Mouse (Mus musculus) cerebellum, adult 2 months (tissue): ENCODE results near the gene Raf1. TPM values are rescaled to one million over a fixed set of nuclear protein-coding genes. Genes with fewer than 3 reads are reported as not detected.
"Not testable (repeated sequence)": the region's sequence is repeated elsewhere in the genome, so short reads cannot be mapped to it uniquely, and the experiment has no call there.

Source experiments
- DNase-seq, 2 experiments: peaks; one replicate each; pipeline ENCODE4 v3.0.0; 2021
- H3K27ac ChIP-seq: fragments of 200-500 bp; 2 replicates; pipeline ENCODE4 v1.5.1; 2012; ENCODE audit warnings: low read length, control low read depth, inconsistent platforms; ENCODE audit not compliant: insufficient read depth
- H3K27me3 ChIP-seq: fragments of 200-500 bp; 2 replicates; pipeline ENCODE4 v1.6.1; 2012; ENCODE audit warnings: inconsistent platforms, mild to moderate bottlenecking, low read length, moderate library complexity; ENCODE audit not compliant: control insufficient read depth, insufficient read depth
- H3K4me1 ChIP-seq: fragments of 200-500 bp; 2 replicates; pipeline ENCODE4 v1.6.1; 2011; ENCODE audit warnings: low read length; ENCODE audit not compliant: control insufficient read depth, insufficient read depth
- H3K4me3 ChIP-seq: fragments of 200-500 bp; replicated peaks from 2 replicates; pipeline ENCODE3; 2011; ENCODE audit warnings: mild to moderate bottlenecking, low read depth, low read length, control low read depth; ENCODE audit not compliant: insufficient read depth
- CTCF ChIP-seq: fragments of 200-500 bp; IDR thresholded peaks from 2 replicates; pipeline ENCODE4 v1.5.1; 2011; ENCODE audit warnings: low read depth, mild to moderate bottlenecking, control low read depth, low read length, moderate library complexity, borderline replicate concordance; ENCODE audit not compliant: insufficient read depth
- POLR2A ChIP-seq: fragments of 200-500 bp; IDR thresholded peaks from 2 replicates; pipeline ENCODE4 v1.6.1; 2011; ENCODE audit warnings: low read length, control low read depth, borderline replicate concordance; ENCODE audit not compliant: insufficient read depth
- WGBS: fragments of 180-500 bp; shearing (Covaris S2); methylation state at CpG from one replicate; pipeline ENCODE4 v1.1.7; 2018; 5-methylcytosine and 5-hydroxymethylcytosine counted together
- polyA plus RNA-seq: library from polyadenylated mRNA; depleted of rRNA; stranded (reverse); fragments of >200 nt; gene quantifications from 2 replicates; pipeline ENCODE4 v1.2.3, GENCODE M21; 2012

Gene Raf1
- polyA plus RNA-seq, 1 experiment: 152 TPM

DNA sequence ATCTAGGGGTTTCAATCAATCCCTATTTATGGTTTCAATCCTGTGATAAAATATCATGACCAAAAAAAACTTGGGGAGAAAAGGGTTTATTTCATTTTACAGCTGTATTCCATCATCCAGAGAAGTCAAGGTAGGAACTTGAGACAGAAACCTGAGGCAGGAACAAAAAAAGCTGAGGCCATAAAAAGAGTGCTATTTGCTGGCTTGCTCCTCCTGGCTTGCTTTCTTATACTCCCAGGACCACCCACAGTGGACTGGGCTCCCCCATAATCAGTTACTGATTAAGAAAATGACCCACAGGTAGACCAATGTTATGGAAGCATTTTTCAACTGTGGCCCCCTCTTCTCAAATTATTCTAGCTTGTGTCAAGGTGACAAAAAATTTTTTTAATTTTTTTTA, 24.7 kb downstream of the Raf1 start:
- no peak for DNase-seq
- Histone ChIP-seq H3K27ac (no peak overlapping the region), H3K4me3 (no peak overlapping the region), H3K27me3 (no peaks in the 10 kb centered on the region), H3K4me1 (peaks cover 11% of the 10 kb centered on the region)
- TF ChIP-seq CTCF (no peak), POLR2A (no peak)

DNA sequence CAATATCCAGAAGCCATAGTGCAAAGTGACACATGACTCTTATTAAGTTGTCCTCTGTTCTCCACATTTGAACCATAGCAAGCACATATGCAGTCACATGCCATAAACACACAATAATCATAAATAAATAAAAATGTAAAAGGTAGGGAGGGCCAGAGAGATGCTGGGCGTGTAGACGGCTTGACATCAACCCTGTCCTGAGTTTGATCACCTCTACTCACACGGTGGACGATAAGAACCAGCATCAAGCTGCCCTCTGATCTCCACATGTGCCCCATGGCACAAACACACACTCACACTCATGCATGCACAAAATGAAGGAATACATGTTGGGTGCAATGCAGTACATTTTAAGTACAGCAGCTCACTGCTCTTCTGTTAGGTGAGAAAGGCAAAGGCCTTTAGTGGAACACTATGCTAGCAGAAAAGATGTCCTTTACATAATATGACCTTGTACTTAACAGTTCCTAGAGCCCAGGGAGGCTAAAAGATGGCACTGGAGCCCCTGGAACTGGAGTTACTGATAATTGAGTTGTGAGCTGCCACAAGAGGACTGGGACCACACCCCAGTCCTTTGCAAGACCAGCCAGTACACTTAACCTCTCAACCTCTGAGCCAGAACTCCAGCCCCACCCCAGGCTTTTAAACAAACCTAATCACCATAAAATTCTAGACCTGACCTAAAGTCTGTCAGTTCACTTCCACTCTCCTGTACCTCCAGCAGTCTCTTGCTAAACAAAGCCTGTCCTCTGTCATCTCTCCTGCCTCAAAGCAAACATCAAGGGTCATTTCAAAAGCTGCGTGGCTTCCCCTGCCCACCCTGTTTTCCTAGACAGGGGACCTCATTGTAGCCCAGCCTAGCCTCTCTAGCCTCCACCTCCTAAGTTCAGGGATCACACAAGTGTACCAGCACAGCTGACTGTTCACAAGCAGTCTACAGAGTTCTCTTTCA, 25.7 kb downstream of the Raf1 start:
- no peak for DNase-seq
- Histone ChIP-seq H3K4me1 (peaks cover 11% of the 10 kb centered on the region), H3K27me3 (no peaks in the 10 kb centered on the region), H3K4me3 (no peak overlapping the region), H3K27ac (no peak overlapping the region)
- TF ChIP-seq POLR2A (no peak), CTCF (no peak)
- 34% methylated on average over 5 of the region's 5 CpGs for WGBS

DNA sequence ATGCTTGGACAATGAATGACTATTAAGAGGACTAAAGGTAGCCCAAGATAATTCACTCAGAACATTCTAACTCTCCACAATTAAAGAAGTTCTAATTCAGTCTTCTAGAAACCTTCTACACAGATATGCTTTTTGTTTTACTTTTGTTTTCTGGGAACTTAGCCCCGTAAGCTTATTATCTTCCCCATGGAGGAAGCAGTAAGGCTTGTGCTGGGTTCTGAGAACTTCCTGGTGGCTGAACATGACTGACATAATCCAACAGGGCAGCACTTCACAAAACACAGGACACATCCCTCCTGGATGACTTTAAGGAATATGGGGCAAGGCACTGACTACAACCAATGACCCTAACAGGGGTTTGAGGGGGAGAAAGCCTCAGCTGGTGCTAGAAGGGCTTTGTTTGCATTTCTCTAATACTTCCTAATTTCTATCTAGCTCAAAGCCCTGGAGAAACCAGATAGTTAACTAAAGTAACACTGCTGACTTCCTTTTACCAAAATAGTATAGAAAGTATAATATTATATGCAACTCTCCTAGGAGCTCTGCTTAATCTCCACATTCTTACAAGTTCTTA, 26.6 kb downstream of the Raf1 start:
- no peak for DNase-seq
- Histone ChIP-seq H3K27me3 (no peaks in the 10 kb centered on the region), H3K4me3 (no peak overlapping the region), H3K4me1 (peaks cover 11% of the 10 kb centered on the region), H3K27ac (no peak overlapping the region)
- WGBS: 55% methylated on average over 1 of the region's 1 CpGs
- TF ChIP-seq POLR2A (no peak), CTCF (no peak)

DNA sequence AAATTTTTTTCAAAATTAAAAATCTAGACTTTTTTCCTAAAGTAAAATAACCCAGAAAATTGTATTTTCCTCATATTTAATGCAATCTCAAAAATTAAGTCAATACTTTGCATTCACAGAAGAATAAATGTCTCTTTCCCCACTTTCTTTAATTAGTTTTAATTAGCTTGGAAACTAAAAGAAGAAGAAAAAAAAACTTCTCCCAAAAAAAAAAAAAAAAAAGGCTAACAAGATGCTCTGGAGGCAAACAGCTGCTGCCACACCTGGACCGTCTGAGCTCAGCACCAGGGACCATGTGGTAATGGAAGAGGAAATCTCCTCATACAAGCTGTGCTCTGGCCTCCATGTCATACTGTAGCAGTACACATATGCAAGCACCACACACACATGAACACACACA, 33.1 kb downstream of the Raf1 start:
- DNase-seq: no peak
- Histone ChIP-seq H3K27me3 (no peaks in the 10 kb centered on the region), H3K27ac (no peak overlapping the region), H3K4me1 (no peaks in the 10 kb centered on the region; the same call in 1 of the 2 replicates), H3K4me3 (no peak overlapping the region)
- TF ChIP-seq POLR2A: no peak
- no peak for TF ChIP-seq CTCF
- 70% methylated on average over 1 of the region's 1 CpGs for WGBS

DNA sequence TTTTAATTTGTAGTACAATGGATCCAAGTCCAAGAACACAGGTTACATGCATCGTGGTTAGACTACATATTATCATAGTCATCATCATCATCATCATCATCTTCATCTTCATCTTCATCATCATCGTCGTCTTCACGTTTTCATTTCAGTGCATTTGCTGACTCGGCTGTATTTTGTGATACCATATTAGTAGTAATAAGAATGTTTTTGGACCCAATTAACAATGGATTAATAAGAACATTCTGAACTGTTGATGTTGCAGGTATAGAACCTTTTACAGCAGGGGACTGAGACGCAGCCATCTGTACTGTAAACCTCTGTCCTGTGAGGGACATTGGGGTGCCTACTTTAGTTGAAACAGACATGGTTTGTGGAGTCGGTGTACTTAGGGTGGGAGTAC, 38.2 kb downstream of the Raf1 start:
- DNase-seq, H3K27ac ChIP-seq, H3K4me1 ChIP-seq, H3K4me3 ChIP-seq, H3K27me3 ChIP-seq: not testable (repeated sequence)
- WGBS: 95% methylated on average over 7 of the region's 7 CpGs

DNA sequence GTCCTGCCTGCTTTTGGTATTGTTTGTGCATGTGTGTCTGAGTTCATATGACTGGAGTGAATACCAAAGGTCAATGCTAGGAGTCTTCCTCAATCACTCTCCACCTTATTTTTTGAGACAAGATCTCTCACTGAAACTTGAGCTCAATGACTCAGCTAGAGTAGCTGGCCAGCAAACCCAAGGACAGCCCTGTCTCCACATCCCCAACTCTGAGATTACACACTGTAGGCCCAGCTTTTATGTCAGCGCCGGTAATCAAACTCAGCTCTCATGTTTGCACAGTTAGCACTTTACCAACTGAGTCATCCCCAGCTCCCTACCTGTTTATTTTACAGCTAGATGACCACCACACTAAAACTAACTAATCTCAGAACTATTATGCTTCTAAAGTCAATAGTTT, 42.4 kb downstream of the Raf1 start:
- 89% methylated on average over 2 of the region's 2 CpGs for WGBS
- H3K4me3 ChIP-seq: no peak overlapping the region
- no peaks in the 10 kb centered on the region for H3K27me3 ChIP-seq
- H3K4me1 ChIP-seq: no peaks in the 10 kb centered on the region
- no peak for DNase-seq
- TF ChIP-seq CTCF: no peak
- no peak for TF ChIP-seq POLR2A
- no peak overlapping the region for H3K27ac ChIP-seq

DNA sequence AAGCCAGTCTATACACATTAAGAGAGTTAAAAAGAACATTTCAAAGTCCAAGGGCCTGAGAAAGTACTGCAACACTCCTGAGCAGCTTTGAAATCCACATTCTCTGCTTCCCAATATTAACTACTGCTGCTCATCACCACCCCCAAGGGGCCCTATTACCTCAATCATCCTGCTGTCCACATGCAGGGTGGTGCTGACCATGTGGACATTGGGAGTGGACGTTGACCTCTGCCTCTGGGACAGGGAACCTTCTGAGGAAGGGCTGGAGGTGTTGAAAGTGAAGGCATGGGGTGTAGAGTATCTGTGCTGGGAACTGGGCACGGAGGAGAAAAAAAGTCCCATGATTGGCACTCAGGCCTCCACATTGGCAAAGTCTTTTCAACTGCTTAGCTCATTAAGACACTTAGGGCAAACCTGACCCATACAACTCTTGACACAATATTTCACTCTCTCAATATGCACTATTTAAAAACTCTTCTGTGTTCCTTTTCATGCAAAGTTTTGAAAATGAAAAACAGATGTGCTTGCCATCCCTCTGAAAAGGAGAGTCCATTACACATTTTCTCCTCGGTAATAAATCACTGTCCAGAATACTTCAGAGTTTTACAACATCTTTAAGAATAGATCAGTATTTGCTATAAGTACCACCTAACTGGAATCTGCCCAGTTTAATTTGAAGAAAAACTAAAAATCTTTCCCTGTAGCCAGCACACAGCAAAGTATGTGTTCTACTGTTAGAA, 45.2 kb downstream of the Raf1 start:
- TF ChIP-seq POLR2A: no peak
- no peak for TF ChIP-seq CTCF
- WGBS: 80% methylated on average over 3 of the region's 3 CpGs
- Histone ChIP-seq H3K4me3 (no peak overlapping the region), H3K4me1 (no peaks in the 10 kb centered on the region), H3K27ac (no peak overlapping the region), H3K27me3 (no peaks in the 10 kb centered on the region)
- no peak for DNase-seq

DNA sequence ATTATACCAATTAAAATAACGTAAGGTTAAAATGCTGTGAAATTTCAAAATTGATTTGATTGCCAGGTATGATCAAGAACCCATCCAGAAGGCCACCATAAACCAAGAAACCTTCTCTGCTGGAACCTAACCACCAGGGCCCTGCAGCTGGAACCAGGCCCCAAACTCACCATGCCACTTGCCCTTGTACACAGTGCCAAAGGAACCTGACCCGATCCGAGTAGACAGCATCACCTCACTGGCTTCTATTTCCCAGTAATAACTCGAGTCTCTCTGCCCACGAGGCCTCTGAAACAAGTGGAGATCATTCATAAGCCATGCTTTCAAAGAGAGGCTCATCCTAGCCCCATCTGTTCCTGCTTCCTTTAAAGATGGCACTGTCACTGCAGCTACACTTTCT, 50.3 kb downstream of the Raf1 start:
- no peak for DNase-seq
- Histone ChIP-seq H3K27ac (no peak overlapping the region), H3K4me3 (no peak overlapping the region), H3K27me3 (no peaks in the 10 kb centered on the region), H3K4me1 (no peaks in the 10 kb centered on the region)
- 61% methylated on average over 5 of the region's 5 CpGs for WGBS
- no peak for TF ChIP-seq CTCF
- TF ChIP-seq POLR2A: no peak
